Mouse (Mus musculus): ENCODE results near the gene Znrf2. TPM values are rescaled to one million over a fixed set of nuclear protein-coding genes. Genes with fewer than 3 reads are reported as not detected.
"Not testable (repeated sequence)": the region's sequence is repeated elsewhere in the genome, so short reads cannot be mapped to it uniquely, and the experiment has no call there.

Znrf2 gene
- polyA plus RNA-seq, 1 experiment = 3.1 TPM

DNA sequence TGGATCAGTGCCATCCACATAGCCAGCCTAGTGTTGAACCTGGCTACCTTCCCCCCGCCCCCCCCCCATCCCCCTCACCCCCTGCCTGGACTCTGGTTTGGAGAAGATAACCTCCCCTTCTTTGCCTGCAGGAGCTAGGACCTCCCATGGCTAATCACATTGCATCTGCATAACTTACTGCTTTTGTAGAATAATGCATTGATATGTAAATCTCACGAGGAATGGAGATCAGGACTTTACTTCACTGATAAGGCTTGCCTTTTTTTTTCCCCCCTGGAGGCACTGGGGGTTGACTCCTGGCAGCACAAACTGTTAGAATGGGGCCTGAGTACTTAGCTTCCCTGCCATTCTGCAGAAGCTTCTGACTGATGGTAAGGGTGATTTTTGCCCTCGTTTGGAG lies 36.0 kb downstream of the Znrf2 start:
- Histone ChIP-seq H3K79me3 (ENCODE audit: low read depth) (peaks cover 17% of the 10 kb centered on the region), H3ac (ENCODE audit: control insufficient read depth, insufficient read length, low read depth) (no peak overlapping the region), H3K27me3 (ENCODE audit: control insufficient read depth, insufficient read depth, insufficient read length) (no peaks in the 10 kb centered on the region), H3K36me3 (ENCODE audit: control insufficient read depth, insufficient read depth) (no peaks in the 10 kb centered on the region), H3K79me2 (ENCODE audit: control insufficient read depth, insufficient read depth) (peaks cover 55% of the 10 kb centered on the region), H3K4me3 (ENCODE audit: insufficient read depth, poor library complexity, severe bottlenecking) (no peak overlapping the region)
- no peak for TF ChIP-seq CTCF (IDR thresholded peaks at IDR 0.05; ENCODE audit: control insufficient read depth, insufficient read depth, insufficient read length)
- no peak for TF ChIP-seq MYOG (IDR thresholded peaks at IDR 0.05; ENCODE audit: control insufficient read depth, extremely low read depth, insufficient read length)
- no peak for TF ChIP-seq MYOD1 (IDR thresholded peaks at IDR 0.05; ENCODE audit: control insufficient read depth, insufficient read length, low read depth)
- no peak for TF ChIP-seq MAX (IDR thresholded peaks at IDR 0.05)
- TF ChIP-seq USF1 (IDR thresholded peaks at IDR 0.05; ENCODE audit: low read depth) = no peak
- TF ChIP-seq FOSL1 (IDR thresholded peaks at IDR 0.05; ENCODE audit: insufficient read depth, low read length, poor library complexity, severe bottlenecking) = no peak
- no peak for TF ChIP-seq CEBPB (IDR thresholded peaks at IDR 0.05; ENCODE audit: low read depth)

DNA sequence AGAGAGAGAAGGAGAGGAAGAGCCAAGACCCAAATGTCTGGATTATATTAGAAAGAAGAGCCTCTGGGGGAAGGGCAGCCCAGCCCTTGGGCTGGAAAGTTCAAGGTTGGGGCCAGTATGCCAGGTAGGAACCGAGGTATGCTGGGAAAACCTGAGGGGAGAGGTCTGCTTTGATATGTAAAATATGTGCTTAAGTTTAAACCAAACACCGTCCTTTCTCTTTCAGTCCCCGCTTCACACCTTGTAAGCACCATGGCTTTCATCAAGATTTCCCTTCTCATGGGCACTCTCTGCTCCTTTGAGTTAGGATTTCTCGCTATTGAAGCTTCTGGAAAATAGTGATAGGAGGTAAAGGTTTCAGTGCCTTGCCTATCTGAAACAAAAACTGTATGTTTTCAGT lies 38.1 kb downstream of the Znrf2 start:
- H3K79me2 ChIP-seq (ENCODE audit: control insufficient read depth, insufficient read depth) = peaks cover 68% of the 10 kb centered on the region
- no peaks in the 10 kb centered on the region for H3K36me3 ChIP-seq (ENCODE audit: control insufficient read depth, insufficient read depth)
- peaks cover 17% of the 10 kb centered on the region for H3K79me3 ChIP-seq (ENCODE audit: low read depth)
- TF ChIP-seq CEBPB (IDR thresholded peaks at IDR 0.05; ENCODE audit: low read depth) = no peak
- no peak for TF ChIP-seq MYOD1 (IDR thresholded peaks at IDR 0.05; ENCODE audit: control insufficient read depth, insufficient read length, low read depth)
- no peak for TF ChIP-seq CTCF (IDR thresholded peaks at IDR 0.05; ENCODE audit: control insufficient read depth, insufficient read depth, insufficient read length)
- no peak for TF ChIP-seq USF1 (IDR thresholded peaks at IDR 0.05; ENCODE audit: low read depth)
- TF ChIP-seq MAX (IDR thresholded peaks at IDR 0.05) = no peak
- TF ChIP-seq MYOG (IDR thresholded peaks at IDR 0.05; ENCODE audit: control insufficient read depth, extremely low read depth, insufficient read length) = no peak
- no peak for TF ChIP-seq FOSL1 (IDR thresholded peaks at IDR 0.05; ENCODE audit: insufficient read depth, low read length, poor library complexity, severe bottlenecking)
- no peak overlapping the region for H3K4me3 ChIP-seq (ENCODE audit: insufficient read depth, poor library complexity, severe bottlenecking)
- H3ac ChIP-seq (ENCODE audit: control insufficient read depth, insufficient read length, low read depth) = no peak overlapping the region
- no peaks in the 10 kb centered on the region for H3K27me3 ChIP-seq (ENCODE audit: control insufficient read depth, insufficient read depth, insufficient read length)

GRCm38 (mm10) chr6:54855801-54856583 lies 39.3 kb downstream of the Znrf2 start:
- Histone ChIP-seq H3K79me3 (ENCODE audit: low read depth) (peaks cover 27% of the 10 kb centered on the region), H3K79me2 (ENCODE audit: control insufficient read depth, insufficient read depth) (peaks cover 76% of the 10 kb centered on the region), H3ac (ENCODE audit: control insufficient read depth, insufficient read length, low read depth) (no peak overlapping the region), H3K27me3 (ENCODE audit: control insufficient read depth, insufficient read depth, insufficient read length) (no peaks in the 10 kb centered on the region), H3K36me3 (ENCODE audit: control insufficient read depth, insufficient read depth) (no peaks in the 10 kb centered on the region), H3K4me3 (ENCODE audit: insufficient read depth, poor library complexity, severe bottlenecking) (no peak overlapping the region)
- TF ChIP-seq FOSL1 (IDR thresholded peaks at IDR 0.05; ENCODE audit: insufficient read depth, low read length, poor library complexity, severe bottlenecking) = no peak
- no peak for TF ChIP-seq CTCF (IDR thresholded peaks at IDR 0.05; ENCODE audit: control insufficient read depth, insufficient read depth, insufficient read length)
- TF ChIP-seq MYOG (IDR thresholded peaks at IDR 0.05; ENCODE audit: control insufficient read depth, extremely low read depth, insufficient read length) = no peak
- no peak for TF ChIP-seq MYOD1 (IDR thresholded peaks at IDR 0.05; ENCODE audit: control insufficient read depth, insufficient read length, low read depth)
- no peak for TF ChIP-seq USF1 (IDR thresholded peaks at IDR 0.05; ENCODE audit: low read depth)
- TF ChIP-seq MAX (IDR thresholded peaks at IDR 0.05) = no peak
- no peak for TF ChIP-seq CEBPB (IDR thresholded peaks at IDR 0.05; ENCODE audit: low read depth)

DNA sequence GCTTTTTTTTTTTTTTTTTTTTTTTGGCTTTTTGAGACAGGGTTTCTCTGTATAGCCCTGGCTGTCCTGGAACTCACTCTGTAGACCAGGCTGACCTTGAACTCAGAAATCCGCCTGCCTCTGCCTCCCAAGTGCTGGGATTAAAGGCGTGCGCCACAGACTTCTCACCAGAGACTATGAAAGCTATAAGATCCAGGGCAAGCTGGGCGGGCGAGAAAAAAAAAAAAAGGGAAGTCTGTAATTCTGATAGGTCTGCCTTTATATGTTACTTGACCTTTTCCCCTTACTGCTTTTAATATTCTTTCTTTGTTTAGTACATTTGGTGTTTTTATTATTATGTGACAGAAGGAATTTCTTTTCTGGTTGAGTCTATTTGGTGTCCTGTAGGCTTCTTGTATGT lies 42.4 kb downstream of the Znrf2 start:
- H3K4me3 ChIP-seq (ENCODE audit: insufficient read depth, poor library complexity, severe bottlenecking); H3ac ChIP-seq (ENCODE audit: control insufficient read depth, insufficient read length, low read depth); H3K27me3 ChIP-seq (ENCODE audit: control insufficient read depth, insufficient read depth, insufficient read length); H3K36me3 ChIP-seq (ENCODE audit: control insufficient read depth, insufficient read depth): not testable (repeated sequence)
- Histone ChIP-seq H3K79me3 (ENCODE audit: low read depth) (peaks cover 22% of the 10 kb centered on the region), H3K79me2 (ENCODE audit: control insufficient read depth, insufficient read depth) (peaks cover 82% of the 10 kb centered on the region)

DNA sequence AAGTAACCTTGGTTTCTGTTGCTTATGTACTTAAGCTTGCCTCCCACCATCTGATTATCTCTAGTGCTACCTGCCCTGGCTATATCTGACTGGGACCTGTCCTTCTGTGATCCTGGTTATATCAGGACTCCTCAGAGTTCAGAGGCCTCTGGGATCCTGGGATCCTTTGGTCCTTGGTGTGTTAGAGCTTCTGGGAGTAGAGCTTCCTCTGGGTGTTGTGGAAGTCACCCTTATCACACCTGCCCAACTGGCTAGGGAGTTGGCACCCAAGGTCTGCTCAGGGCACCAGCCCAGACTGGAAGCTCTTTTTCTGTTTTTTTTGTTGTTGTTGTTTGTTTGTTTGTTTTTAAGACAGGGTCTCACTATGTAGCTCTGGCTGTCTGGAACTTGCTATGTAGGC lies 43.5 kb downstream of the Znrf2 start:
- H3K27me3 ChIP-seq (ENCODE audit: control insufficient read depth, insufficient read depth, insufficient read length) = no peaks in the 10 kb centered on the region
- H3K79me2 ChIP-seq (ENCODE audit: control insufficient read depth, insufficient read depth) = peaks cover 74% of the 10 kb centered on the region
- no peak overlapping the region for H3K4me3 ChIP-seq (ENCODE audit: insufficient read depth, poor library complexity, severe bottlenecking)
- no peak for TF ChIP-seq CTCF (IDR thresholded peaks at IDR 0.05; ENCODE audit: control insufficient read depth, insufficient read depth, insufficient read length)
- TF ChIP-seq MAX (IDR thresholded peaks at IDR 0.05) = no peak
- no peak for TF ChIP-seq CEBPB (IDR thresholded peaks at IDR 0.05; ENCODE audit: low read depth)
- TF ChIP-seq USF1 (IDR thresholded peaks at IDR 0.05; ENCODE audit: low read depth) = no peak
- no peak for TF ChIP-seq MYOG (IDR thresholded peaks at IDR 0.05; ENCODE audit: control insufficient read depth, extremely low read depth, insufficient read length)
- no peak for TF ChIP-seq FOSL1 (IDR thresholded peaks at IDR 0.05; ENCODE audit: insufficient read depth, low read length, poor library complexity, severe bottlenecking)
- no peak for TF ChIP-seq MYOD1 (IDR thresholded peaks at IDR 0.05; ENCODE audit: control insufficient read depth, insufficient read length, low read depth)
- no peak overlapping the region for H3ac ChIP-seq (ENCODE audit: control insufficient read depth, insufficient read length, low read depth)
- H3K36me3 ChIP-seq (ENCODE audit: control insufficient read depth, insufficient read depth) = no peaks in the 10 kb centered on the region
- peaks cover 15% of the 10 kb centered on the region for H3K79me3 ChIP-seq (ENCODE audit: low read depth)
